Mouse (Mus musculus) cerebellum, postnatal 36 days (tissue): ENCODE results near the gene Slc37a1.
A peak's percentile ranks its signal among the peaks of the same experiment; 100 is the strongest.

ENCODE experiments used
- DNase-seq, 2 experiments: peaks; one replicate each; pipeline ENCODE4 v3.0.0; 2021 to 2022; ENCODE audit warnings: mixed read lengths in 2 of 2

The Slc37a1 gene

DNA sequence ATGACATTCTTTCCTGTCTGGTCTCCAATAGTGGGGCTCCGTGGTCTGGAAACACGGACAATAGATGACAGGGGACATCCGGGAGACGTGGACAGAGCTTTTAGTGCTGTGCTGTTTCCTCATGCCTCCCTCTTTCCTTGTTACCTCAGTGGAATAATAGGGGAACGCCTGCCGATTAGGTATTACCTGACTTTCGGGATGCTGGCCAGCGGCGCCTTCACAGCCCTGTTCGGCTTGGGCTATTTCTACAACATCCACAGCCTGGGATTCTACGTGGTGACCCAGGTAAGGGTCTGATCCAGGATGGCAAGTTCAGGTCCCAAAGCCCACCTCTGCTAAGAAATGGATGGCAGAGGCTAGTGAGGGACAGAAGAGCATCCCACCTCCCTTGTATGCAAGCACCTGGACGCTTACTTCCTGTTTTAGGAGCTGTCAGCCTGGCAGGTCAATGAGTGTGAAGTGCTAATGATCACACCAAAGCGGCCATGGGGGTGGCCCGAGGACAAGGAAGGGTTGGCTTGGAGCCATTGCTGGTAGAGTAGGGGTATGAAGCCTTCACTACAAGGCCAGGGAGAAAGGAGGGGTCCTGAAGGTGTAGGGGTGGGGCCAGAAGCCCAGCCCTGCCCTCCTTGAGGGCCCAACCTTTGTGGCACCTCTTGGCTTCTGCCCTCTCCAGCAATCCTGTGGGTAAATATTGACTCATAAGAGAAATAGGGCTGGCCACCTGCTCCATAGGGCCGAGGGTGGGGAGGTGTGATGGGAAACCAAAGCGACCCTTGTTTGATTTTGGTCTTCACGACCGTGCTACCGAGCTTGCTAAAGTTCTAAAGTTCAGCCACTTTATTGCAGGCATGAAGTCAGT is 32.5 kb downstream of the Slc37a1 start:
- DNase-seq = no peak

DNA sequence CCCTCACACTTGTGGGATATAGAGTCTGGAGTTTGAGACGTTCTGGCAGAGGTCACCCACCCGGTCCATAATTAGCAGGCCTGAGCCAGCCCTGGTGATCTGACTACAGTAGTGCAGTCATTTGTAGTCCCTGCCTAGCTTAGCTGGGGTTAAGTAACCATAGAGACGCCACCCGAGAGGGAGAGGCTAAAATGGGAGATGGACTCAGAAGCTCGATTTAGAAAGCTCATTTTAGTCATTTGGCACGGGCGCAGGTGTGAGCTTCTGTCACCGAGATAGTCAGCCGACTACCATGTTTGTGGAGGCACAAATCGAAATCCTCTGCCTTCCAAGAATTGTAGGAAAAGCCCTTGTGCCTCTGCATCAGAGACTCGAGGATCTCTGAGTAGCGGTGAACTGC is 34.8 kb downstream of the Slc37a1 start:
- DNase-seq = peak; percentile 65 to 71

DNA sequence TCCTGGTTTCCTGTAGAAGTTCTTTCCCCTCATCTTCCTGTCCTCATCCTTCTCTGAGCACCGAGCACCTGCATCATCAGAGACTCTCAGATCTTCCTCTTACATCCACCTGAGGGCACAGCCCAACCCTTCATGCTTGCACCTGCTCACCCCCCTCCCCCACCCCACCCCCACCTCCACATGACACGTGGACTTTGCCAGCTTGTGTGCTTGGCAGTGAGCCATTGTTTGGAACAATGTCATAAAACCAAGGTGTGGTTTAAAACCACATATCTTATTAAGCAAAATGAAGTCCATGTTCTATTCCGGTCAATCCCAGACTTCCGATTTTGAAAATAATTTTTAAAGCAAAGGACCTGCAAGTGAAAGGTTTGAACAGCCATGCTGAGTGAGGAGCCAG is 35.9 kb downstream of the Slc37a1 start:
- DNase-seq = no peak

DNA sequence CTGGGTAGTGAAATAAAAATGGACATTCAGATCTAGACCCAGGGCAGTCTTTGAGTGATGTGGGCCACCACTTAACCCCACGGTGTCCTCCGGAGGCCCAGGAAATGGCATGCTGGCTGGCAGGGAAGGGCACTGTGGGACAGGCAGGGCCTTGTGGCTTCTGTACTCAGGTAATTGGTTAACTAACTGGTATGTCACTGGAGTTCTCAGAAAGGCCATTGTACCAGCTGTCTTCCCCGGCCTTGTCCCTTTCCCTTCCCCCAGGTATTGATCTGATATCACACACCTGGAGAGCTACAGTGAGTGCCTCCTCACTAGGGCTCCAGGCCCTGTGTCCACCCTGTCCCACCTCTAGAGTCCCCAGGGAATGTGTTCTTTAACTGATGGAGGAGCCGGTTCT is 36.8 kb downstream of the Slc37a1 start:
- no peak for DNase-seq

DNA sequence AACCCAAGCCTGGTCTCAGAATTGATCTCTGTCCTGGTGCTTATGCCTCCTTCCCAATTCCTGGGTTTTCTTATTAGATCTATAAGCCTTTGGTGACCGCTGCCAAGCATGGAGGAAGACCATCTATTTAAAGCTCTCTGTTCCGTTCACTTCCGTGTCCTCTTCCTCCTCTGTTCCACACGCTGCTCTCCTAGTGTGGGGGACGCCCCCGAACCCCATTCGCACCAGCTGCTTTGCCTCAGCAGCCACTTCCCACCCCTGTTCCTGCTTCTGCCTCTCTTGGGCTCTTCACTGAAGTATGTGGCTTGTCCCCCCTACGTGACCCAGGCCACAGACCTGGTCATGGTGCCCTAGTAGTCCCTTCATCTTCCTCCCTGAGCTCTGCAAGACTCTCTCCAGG is 37.6 kb downstream of the Slc37a1 start:
- no peak for DNase-seq

DNA sequence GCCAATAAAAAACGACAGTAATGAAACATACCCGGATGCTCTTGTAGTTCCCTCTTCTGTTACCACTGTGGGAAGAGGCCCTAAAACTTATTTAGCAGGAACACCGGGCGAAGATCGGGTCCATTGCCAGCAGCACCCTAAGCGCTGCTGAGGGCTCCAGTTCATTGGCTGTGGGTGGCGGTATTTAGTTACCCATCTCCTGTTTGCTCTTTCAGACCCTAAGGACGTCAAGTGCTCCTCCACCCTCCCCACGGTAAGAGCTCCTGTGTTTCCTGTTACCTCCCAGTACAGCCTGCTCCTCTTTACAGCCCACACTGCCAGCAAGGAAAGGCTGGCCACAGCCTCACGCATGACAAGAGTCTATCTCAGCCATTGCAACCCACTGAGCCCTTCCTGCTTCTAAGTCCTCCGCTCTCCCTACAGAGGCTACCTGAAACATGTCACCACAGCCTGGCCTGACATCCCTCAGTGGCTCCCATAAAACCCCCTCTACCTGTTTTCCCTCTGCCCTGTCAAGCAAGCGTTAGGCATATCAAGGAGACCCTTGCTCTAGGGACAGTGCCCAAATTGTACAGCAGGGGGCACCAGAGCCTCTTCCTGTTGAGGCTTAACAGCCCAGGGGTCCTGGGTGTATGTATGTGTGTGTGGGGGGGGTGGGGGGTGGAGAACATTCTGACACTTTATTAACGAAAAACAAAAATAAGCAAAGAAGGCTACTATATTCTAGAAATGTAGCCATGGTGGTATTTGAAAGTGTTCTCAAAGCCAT is 39.0 kb downstream of the Slc37a1 start:
- peak in 1 of 2 experiments; percentile 35 for DNase-seq

DNA sequence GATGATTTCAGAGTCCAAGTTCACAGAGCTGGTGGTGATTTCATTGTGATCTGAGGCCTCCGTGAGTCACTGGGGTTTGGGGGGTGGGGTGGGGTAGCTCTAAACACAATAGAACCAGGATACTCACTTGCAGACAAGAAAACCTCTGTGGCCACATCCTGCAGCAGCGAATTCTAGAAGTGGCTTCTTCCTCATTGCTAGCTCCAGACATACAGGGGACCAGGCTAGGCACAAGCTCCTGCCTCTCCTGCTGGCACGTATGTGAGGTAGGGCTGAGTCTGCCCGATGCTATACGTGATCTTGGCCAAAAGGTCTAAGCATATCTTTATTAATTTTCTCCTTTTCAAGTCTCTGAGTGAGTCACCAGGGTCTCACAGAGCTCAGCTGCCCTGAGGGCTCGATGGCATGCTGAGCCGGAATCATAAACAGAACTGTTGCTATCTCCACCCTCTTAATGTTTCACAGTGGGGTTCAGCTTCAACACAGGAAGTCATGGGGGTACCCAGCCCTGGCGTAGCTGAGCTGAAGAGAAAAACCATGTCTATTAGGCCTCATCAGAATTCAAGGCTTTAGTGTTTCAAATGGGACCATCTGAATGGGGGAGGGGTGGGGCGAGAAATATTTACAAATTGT is 39.7 kb downstream of the Slc37a1 start:
- no peak for DNase-seq

DNA sequence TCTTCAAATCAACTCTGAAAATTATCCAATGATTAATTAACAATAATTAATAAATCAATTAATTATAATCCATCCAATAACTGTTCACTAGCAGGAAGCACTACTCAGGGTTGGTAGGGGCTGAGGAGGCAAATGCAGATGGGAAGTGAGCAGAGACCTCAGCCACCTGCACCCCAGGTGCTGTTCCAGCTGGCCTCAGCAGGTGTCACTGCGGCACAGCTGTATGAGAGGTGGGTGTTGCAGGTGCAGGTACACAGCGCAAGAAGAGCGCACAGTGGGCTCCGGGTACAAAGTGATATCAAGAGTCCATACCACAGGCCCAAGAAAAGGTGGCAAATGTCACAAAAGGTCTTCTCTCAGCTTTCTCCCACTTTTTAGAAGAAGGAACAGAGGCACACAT is 41.9 kb downstream of the Slc37a1 start:
- DNase-seq = no peak

DNA sequence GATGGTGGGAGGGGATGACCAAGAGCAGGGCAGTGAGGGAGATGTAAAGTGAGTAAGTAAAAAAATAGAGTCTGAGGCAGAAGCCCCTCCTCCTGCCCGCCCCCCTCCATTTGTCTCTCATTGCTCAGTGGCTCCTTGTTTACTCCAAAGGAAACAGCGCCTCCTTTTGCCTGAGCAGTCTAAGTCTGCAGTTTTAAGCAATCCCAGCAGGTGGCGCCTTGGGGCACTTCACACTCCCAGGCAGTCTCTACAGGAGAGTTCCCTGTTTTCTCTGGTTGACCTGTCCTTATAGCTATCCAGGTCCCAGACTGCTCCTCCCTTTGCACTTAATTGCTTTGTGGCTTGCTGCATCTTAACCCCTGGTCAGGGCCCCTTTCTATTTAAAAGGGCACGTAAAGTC is 44.0 kb downstream of the Slc37a1 start:
- peak; percentile 66 to 70 for DNase-seq

DNA sequence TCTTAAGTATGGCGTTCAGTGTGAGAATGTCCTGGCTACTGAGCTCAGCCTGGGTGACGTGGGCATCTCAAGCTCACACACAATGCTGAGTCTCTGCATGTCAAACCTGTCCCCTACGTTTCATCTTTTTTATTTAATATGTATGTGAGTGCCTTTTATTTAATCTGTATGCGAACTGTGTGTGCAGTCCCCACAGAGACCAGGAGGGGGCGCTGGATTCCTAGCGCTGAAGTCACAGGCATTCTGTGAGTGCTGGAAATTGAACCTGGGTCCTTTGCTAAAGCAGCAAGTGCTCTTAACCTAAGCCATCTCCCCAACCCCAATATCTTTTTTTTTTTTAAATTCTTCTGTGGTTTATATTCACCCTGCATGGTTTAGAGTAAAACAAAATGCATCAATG is 44.7 kb downstream of the Slc37a1 start:
- DNase-seq = no peak

DNA sequence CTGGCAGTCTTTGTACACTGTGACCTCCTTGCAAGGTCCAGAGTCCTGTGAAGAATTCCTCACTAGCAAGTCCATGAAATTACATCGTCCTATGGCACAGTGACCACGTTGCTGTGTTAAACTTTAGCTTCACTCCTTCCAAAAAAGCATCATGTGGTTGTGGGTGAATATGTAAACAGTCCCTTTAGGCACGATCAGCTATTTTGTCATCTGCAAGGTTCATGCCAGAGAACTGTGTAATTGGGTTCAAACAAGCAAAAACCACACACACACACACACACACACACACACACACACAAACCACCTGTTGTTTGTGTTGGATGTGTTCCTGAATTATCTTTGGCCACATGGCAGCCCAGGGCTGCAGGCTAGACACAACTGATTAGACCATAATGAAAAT is 45.3 kb downstream of the Slc37a1 start:
- DNase-seq = no peak

DNA sequence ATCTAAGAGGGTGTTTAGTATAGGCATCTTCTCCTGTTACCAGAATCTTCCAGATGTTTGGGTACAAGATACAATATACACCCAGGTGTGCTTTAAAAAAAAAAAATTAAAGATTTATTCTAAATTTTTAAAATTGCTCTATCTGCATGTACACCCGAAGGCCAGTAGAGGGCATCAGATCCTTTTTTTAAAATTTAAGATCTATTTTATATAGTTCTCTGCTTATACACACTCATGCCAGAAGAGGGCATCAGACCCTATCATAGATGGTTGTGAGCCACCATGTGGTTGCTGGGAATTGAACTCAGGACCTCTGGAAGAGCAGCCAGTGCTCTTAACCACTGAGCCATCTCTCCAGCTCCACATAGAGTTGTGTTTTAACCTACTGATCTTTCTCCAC is 45.7 kb downstream of the Slc37a1 start:
- no peak for DNase-seq

DNA sequence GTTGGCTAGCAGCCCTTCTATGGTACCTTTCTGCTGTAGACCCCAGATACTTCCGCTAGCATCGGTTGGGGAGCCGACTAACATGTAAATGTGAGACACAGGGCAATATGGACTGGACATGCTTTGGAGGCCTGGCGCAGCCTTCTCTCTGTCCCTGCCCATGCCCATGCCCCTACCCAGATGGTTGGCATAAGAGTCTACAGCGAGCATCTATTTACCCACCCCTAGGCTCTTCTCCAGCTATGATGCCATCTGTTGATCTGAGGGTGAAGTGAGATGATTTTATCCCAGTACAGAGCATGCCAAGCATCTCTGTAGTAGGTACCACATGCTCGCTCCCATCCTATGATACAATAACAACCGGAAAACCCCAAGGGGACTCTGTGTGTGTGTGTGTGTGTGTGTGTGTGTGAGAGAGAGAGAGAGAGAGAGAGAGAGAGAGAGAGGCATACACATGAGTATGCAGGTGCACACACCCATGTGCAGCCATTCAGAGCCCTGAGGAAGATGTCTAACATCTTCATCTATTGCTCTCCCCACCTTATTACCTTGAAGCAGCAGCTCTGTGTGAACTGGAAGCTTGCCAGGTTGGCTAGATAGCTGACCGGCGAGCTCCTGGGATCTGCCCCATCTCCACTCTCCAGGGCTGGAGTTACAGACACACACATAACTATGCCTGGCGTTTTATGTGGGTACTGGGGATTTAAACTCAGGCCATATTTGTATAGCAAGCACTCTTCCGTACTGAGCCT is 48.1 kb downstream of the Slc37a1 start:
- peak; percentile 70 to 72 for DNase-seq

DNA sequence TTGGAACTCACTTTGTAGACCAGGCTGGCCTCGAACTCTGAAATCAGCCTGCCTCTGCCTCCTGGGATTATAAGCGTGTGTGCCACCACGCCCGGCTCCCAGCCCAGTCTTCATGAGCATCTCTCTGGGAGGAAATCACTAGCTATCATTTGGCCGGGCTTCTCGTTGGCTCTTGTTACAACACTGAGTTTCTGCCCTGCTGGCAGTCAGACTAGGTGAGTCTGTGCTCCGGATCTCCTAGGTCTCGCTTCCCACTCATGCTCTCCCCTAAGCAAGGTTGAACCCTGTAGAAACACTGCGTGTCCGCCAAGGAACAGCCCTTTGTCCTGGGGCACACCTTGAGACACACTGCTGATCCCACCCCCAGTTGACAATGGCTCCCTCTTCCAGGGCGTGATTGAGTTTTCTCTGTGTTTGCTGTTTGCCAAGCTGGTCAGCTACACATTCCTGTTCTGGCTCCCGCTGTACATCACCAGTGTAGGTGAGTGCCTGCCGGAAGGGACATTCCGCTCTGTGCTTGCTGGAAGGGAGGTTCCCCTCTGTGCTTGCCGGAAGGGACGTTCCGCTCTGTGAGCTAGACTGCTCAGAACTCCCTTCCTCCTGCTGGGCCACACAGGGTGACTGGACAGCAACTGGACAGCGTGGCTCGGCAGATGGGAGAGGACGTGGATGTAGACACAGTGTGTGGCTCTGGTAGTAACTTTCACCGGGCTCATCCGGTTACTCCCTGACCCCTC is 48.9 kb downstream of the Slc37a1 start:
- peak; percentile 37 to 40 for DNase-seq

DNA sequence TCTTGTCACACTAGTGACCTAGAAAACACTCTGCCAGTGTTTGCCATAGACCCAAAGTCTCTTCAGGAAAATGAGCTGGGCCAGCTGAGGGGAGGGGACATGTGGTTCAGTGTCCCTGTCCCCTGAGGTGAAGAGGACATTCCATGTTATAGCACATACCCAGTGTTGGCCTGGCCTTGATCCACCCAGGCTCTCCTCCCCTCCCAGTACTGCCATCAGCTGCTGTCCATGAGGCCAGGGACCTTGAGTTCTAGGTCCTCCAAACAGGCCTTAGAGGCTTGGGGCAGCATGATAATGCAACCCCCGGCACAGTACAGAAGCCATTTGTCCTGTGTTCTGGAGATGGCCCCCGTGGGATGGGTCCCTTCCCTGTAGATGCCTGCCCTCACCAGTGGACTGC is 53.2 kb downstream of the Slc37a1 start:
- DNase-seq = no peak

DNA sequence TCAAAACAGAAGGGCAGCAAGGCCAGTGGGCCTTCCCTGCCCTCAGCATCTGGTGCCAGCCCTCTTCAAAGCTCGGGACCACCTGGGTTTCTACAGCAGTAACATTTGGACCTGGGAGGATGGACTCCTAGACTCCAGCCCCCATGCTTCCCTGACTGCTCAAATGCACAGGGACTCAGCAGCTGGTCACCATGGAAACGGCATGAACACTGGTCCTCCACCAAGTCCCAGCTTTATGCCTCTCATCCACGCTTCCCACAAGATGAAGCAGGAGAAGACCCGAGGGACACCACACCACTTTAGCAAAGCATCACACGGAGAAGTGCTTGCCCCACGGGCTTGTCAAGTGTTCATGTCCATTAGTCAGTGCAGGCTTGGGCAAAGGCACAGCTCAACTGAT is 55.6 kb downstream of the Slc37a1 start:
- no peak for DNase-seq

DNA sequence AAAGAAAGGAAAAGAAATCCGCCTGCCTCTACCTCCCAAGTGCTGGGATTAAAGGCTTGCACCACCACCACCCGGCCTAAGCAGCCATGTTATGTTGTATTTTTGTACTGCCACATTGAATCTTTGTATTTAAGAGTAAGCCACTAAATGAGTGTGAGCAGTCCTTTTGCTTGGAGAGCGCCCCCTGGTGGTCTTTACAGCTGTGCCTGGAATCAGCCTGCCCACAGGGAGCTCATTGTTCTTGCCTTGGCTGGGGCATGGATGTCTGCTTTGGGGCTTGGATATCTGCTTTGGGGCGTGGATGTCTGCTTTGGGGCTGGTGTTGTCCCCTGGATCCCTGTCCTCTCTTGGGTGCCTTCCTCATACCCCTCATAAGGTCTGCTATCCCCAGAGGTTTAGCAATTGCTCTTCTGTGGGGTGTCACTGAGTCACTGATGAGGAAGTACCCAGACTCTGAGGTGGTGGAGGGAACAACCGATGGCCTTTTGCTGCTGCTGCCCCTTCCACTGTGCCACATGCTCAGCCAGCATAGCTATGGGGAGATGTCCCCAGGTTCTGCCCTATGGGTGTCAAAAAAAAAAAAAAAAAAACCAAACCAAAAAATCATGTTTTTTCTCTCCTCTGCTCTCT is 57.7 kb downstream of the Slc37a1 start:
- peak; percentile 82 to 83 for DNase-seq

DNA sequence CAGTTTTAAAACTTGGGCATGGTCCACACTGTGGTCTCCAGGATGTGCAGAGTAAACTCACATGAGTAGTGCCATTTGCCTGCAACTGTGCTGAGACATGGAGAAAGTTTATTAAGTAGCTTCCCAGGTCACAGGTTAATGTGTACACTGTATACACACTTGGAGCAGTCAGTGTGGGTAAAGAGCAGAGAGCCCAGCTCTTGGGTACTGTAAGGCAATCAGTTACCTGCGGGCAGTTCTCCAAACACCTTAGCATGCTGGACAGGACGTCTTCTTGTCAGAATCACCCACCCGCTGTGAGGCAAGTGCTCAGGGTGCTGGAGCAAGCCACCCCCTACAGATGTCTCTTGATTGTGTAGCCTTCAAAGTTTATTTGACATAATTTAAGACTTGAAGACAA is 58.2 kb downstream of the Slc37a1 start:
- DNase-seq = no peak

DNA sequence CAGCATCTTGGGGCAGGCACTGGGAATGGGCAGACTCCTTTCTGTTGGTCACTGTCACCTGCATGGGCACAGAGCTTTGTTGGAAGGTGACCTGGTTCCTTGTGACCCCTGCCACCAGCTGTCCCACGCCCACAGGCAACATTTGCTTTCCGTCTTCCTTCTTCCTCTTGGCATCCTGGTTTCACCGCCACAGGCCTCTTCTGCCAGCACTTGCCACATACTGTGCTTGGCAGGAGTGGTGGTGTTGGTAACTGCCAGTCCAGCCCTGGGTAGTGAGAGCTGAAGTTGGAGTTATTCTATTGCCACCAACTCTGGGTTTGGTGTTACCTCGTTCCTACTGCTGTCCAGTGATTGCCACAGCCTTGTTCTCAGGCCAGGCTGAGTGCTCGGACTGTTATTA is 61.5 kb downstream of the Slc37a1 start:
- DNase-seq = peak; percentile 35 to 37

DNA sequence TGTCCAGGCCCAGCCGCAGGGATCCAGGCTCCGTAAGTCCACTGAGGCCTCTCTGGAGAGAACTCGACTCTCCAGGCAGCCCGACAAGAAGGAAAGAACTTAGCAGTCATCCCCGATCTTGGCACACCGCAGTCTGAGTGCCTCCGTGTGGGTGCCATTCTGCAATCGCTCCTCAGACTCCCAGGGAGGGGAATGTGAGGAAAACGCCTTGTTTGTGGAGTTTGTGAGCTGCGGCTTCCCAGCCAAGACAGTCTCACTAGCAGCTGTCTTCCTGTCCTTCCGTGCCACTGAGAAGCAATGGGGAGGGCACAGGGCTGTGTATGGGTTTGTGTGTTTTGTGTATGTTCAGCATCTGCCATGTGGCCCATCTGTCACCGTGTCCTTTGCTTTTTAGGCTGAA is 62.8 kb downstream of the Slc37a1 start:
- no peak for DNase-seq

DNA sequence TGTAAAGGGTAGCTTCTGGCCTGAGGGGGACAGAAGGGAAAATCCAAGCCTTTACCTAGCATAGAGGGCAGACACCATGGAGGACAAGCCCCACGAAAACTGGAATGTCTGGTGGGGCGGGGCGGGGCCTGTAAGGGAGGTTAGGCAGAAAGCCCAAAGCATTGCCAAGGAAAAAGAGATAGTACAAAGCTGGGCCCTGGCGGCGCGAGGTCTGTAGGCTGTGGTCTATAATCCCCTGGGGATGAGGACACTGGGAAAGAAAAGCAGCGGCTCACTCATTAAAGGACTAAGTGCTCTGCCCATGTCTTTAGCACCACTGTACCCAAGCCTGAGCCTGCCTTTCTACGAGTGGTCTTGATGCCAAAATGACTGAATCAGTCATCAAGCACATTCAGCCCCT is 65.4 kb downstream of the Slc37a1 start:
- no peak for DNase-seq

DNA sequence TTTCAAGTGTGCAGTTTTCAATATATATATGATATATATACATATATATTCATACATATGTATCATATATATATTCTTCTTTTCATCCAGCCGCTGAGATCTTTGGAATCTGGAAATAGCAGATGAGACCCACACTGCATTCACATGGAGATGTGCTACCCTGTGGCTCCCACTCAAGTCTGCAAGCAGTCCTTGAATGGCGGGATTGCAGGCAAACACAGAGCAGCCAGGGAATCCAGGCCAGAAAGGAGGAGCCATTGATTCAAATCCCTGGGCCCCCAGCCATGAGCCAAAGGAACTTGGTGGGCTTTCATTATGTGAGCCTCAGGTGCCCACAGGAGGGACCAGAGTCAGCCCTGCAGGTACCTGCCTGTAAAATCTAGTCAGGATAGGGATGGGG is 66.7 kb downstream of the Slc37a1 start:
- DNase-seq = no peak
